Mouse (Mus musculus): ENCODE results near the gene Acsf3.

DNA sequence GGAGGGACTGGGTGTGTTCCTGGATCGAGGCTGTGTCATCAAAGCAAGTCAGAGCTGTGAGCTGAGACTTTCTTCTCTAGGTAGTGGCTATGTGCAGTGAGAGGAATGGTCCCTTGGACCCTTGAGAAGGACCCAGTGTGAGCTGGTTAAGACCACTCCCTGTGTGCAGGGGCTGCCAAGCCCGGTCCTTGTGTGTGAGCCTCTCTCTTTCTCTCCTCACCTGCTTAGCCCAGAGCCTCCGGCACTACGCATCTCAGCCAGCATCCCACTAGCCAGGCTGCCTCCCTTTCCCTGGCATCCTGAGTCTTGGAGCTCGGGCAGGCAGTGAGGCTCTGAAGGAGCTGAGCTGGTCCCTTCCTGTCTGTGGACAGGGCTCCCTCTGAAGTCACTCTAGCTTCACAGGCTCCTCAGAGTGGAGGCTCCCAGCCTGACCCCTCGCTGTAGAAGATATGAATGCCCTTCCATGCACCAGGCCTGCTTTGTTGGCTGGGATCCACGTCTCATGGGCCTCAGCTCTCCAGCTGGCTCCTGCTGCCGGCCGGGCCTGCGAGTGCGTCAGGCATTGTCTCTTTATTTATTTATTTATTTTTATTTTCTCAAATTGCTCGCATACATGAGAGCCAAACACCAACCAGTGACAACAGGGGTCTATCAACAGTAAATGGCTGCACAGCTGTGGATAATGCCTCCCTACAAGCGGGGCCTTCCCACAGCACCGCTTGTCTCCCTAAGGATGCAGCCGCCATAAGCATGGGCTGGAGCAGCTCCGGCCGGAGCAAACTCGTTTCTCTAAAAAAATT is 18.3 kb downstream of the Acsf3 start:
- TF ChIP-seq CTCF (IDR thresholded peaks at IDR 0.05; ENCODE audit: extremely low read depth, insufficient read length, insufficient replicate concordance, low read depth, low read length) (no peak), POLR2A (IDR thresholded peaks at IDR 0.05; ENCODE audit: low read depth, low read length) (no peak)
